8 mouse cellular contexts compared by ENCODE assay signal in the genomic region with DNA sequence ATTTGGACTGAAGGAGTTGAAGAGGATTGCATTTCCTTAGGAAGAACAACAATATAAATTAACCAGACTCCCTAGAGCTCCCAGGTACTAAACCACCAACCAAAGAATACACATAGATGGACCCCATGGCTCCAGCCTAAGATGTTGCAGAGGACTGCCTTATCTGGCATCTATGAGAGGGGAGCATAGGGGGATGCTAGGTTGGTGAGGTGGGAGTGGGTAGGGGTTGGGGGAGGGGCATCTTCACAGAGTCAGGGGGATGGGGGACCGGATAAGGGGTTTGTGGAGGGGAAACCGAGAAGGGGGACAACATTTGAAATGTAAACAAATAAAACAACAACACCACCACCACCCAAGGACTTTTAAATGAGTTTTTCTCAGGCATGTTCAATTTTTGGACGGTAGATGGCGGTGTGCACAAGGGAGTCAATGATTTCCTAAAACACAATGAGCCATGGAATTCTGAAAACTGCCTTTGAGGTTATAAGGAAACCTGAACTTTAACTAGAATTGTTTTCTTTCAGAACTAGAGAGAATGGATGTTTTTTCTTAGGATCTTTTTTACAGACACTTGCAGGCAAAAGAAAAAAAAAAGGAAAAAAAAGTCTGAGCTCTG.
DNase-seq lines count a peak whose midpoint lies in the region; ATAC-seq and TF ChIP-seq lines count a peak whose summit lies in the region.
"Not testable (repeated sequence)": the region's sequence is repeated elsewhere in the genome, so short reads cannot be mapped to it uniquely, and the experiment has no call there.

No protein-coding gene starts in this region.

- not testable (repeated sequence) for H3K79me2 ChIP-seq in CH12.LX (replicated peaks; ENCODE audit: control insufficient read depth, extremely low read depth, insufficient read depth, poor library complexity, severe bottlenecking)

- not testable (repeated sequence) for H3K4me3 ChIP-seq in CH12.LX (replicated peaks in 1 of 3; ENCODE audit: low read depth in 2 of 3, low read length in 2 of 3, poor library complexity in 1 of 3); embryonic facial prominence, embryonic 11.5 days (ENCODE audit: low read depth, low read length); gastrocnemius, adult 2 months; limb, embryonic 14.5 days (replicated peaks; ENCODE audit: low read length); neural tube, embryonic 11.5 days (ENCODE audit: low read depth, low read length)

- not testable (repeated sequence) for H3K4me1 ChIP-seq in CH12.LX (ENCODE audit: control insufficient read depth in 1 of 2, insufficient read depth in 2 of 2); embryonic facial prominence, embryonic 11.5 days (ENCODE audit: control insufficient read depth, insufficient read depth, low read length); limb, embryonic 14.5 days (ENCODE audit: control insufficient read depth, insufficient read depth, low read length); neural tube, embryonic 11.5 days (ENCODE audit: control insufficient read depth, insufficient read depth, low read length)

- peak; percentile 11 for TF ChIP-seq RAD21 in CH12.LX (IDR thresholded peaks at IDR 0.05; ENCODE audit: low read depth, low read length)

- not testable (repeated sequence) for H3K36me3 ChIP-seq in CH12.LX (replicated peaks in 1 of 2; ENCODE audit: control insufficient read depth in 1 of 2, insufficient read depth in 1 of 2, low read length in 1 of 2); embryonic facial prominence, embryonic 11.5 days (replicated peaks; ENCODE audit: control insufficient read depth, insufficient read depth, low read depth, low read length); limb, embryonic 14.5 days (ENCODE audit: control insufficient read depth, insufficient read depth, low read length); neural tube, embryonic 11.5 days (ENCODE audit: control insufficient read depth, insufficient read depth, low read length)

- 4% methylated on average over 4 of the region's 4 CpGs for WGBS in embryonic facial prominence, embryonic 11.5 days
- 5% methylated on average over 4 of the region's 4 CpGs for WGBS in limb, embryonic 14.5 days
- WGBS in neural tube, embryonic 11.5 days, result 6% methylated on average over 4 of the region's 4 CpGs

- DNase-seq in CH12.LX (ENCODE audit: extremely low read depth); gastrocnemius, adult 2 months: not testable (repeated sequence)
- peak; percentile 6 for DNase-seq in brain, adult 2 months (ENCODE audit: low read depth, low spot score)
- peak; percentile 39 for DNase-seq in embryonic facial prominence, embryonic 11.5 days (ENCODE audit: low spot score)
- DNase-seq in induced T-regulatory cell, adult 2 months (ENCODE audit: low read depth), result peak; percentile 2
- peak; percentile 3 for DNase-seq in limb, embryonic 14.5 days (ENCODE audit: low spot score)
- DNase-seq in mesoderm, embryonic 11.5 days (ENCODE audit: low read depth, low spot score), result peak; percentile 1
- DNase-seq in neural tube, embryonic 11.5 days (ENCODE audit: low spot score), result peak; percentile 10

- ATAC-seq in embryonic facial prominence, embryonic 11.5 days (replicated peaks; ENCODE audit: insufficient number of reproducible peaks, low FRiP score, low TSS enrichment, low read depth); limb, embryonic 14.5 days (ENCODE audit: low FRiP score, low read depth): not testable (repeated sequence)
- peak; percentile 48; the same call in 1 of the 2 replicates for ATAC-seq in neural tube, embryonic 11.5 days (ENCODE audit: insufficient read depth, low FRiP score, low TSS enrichment)

- dilution Hi-C loops in CH12.LX (cut with MboI; ENCODE audit: extremely low pct_ligation_motif_present, extremely low pct_unique_long_range_greater_than_20kb, low sequenced_read_pairs), result not testable (repeated sequence)

- H3K27ac ChIP-seq in CH12.LX (ENCODE audit: insufficient read depth, low read depth); embryonic facial prominence, embryonic 11.5 days (replicated peaks; ENCODE audit: low read depth, low read length); gastrocnemius, adult 2 months; limb, embryonic 14.5 days (replicated peaks; ENCODE audit: low read depth, low read length); neural tube, embryonic 11.5 days (ENCODE audit: low read depth, low read length): not testable (repeated sequence)

- peak in 1 of 2 experiments; percentile 16; a peak in 1 of 4 replicates for TF ChIP-seq CTCF in CH12.LX (conservative IDR thresholded peaks at IDR 0.05 in 1 of 2, IDR thresholded peaks at IDR 0.05 in 1 of 2; ENCODE audit: low read depth in 2 of 2, low read length in 2 of 2)
- TF ChIP-seq CTCF in gastrocnemius, adult 2 months (IDR thresholded peaks at IDR 0.05), result peak; percentile 9; the same call in 1 of the 2 replicates

- intact Hi-C loops in gastrocnemius, adult 2 months (cut with DNase I), result not testable (repeated sequence)

- not testable (repeated sequence) for H3K9ac ChIP-seq in CH12.LX (ENCODE audit: insufficient read depth, low read depth); embryonic facial prominence, embryonic 11.5 days (replicated peaks; ENCODE audit: low read length); limb, embryonic 14.5 days (ENCODE audit: low read depth, low read length, severe bottlenecking); neural tube, embryonic 11.5 days (ENCODE audit: low read length)

- in situ Hi-C loops in CH12.LX (cut with MboI; ENCODE audit: low pct_ligation_motif_present, low pct_unique_long_range_greater_than_20kb, low sequenced_read_pairs), result loop anchor here (10.0 kb wide), 1 partner anchor 103 kb away; no protein-coding TSS in a partner anchor

- not testable (repeated sequence) for TF ChIP-seq POLR2A in CH12.LX (IDR thresholded peaks at IDR 0.05; ENCODE audit: low read depth, low read length); limb, embryonic 14.5 days (IDR thresholded peaks at IDR 0.05; ENCODE audit: borderline replicate concordance, extremely low read depth, insufficient read depth, insufficient read length)

- not testable (repeated sequence) for H3K9me3 ChIP-seq in CH12.LX (replicated peaks; ENCODE audit: low read length); embryonic facial prominence, embryonic 11.5 days (replicated peaks; ENCODE audit: control insufficient read depth, low read length); limb, embryonic 14.5 days (ENCODE audit: control insufficient read depth, low read length); neural tube, embryonic 11.5 days (ENCODE audit: control insufficient read depth, low read length)

- not testable (repeated sequence) for TF ChIP-seq EP300 in CH12.LX (IDR thresholded peaks at IDR 0.05; ENCODE audit: low read length)

- not testable (repeated sequence) for H3K4me2 ChIP-seq in CH12.LX (ENCODE audit: insufficient read depth, low read depth, poor library complexity, severe bottlenecking); embryonic facial prominence, embryonic 11.5 days (ENCODE audit: low read depth, low read length); limb, embryonic 14.5 days (replicated peaks; ENCODE audit: low read depth, low read length, severe bottlenecking); neural tube, embryonic 11.5 days (ENCODE audit: low read depth)

- not testable (repeated sequence) for H3K27me3 ChIP-seq in CH12.LX (replicated peaks); embryonic facial prominence, embryonic 11.5 days (ENCODE audit: control insufficient read depth, insufficient read depth, low read length); limb, embryonic 14.5 days (ENCODE audit: control insufficient read depth, insufficient read depth, low read length); neural tube, embryonic 11.5 days (ENCODE audit: control insufficient read depth, insufficient read depth, low read length)
